Mouse (Mus musculus): ENCODE measurements around the gene Wipf1. TPM values are rescaled to one million over a fixed set of nuclear protein-coding genes. Genes with fewer than 3 reads are reported as not detected.
"Not testable (repeated sequence)": the region's sequence is repeated elsewhere in the genome, so short reads cannot be mapped to it uniquely, and the experiment has no call there.

Gene Wipf1
- polyA plus RNA-seq, 2 experiments = 20.1 to 25.7 TPM

- ATAC-seq (ENCODE audit: low FRiP score, low read depth) (no peak), DNase-seq (ENCODE audit: low spot score) (no peak)
- Histone ChIP-seq H3K4me2 (replicated peaks; ENCODE audit: low read depth, low read length, severe bottlenecking) (no peak overlapping the region), H3K27ac (replicated peaks; ENCODE audit: low read depth, low read length) (no peak overlapping the region), H3K4me1 (ENCODE audit: control insufficient read depth, insufficient read depth, low read length) (peaks cover 16% of the 10 kb centered on the region), H3K27me3 (ENCODE audit: control insufficient read depth, insufficient read depth, low read length) (no peaks in the 10 kb centered on the region), H3K9ac (ENCODE audit: low read depth, low read length, severe bottlenecking) (no peak overlapping the region), H3K4me3 (replicated peaks; ENCODE audit: low read length) (no peak overlapping the region), H3K9me3 (ENCODE audit: control insufficient read depth, low read length) (no peaks in the 10 kb centered on the region), H3K36me3 (ENCODE audit: control insufficient read depth, insufficient read depth, low read length) (no peaks in the 10 kb centered on the region)
- TF ChIP-seq POLR2A (IDR thresholded peaks at IDR 0.05; ENCODE audit: borderline replicate concordance, extremely low read depth, insufficient read depth, insufficient read length) = no peak
- 78% methylated on average over 9 of the region's 9 CpGs for whole genome bisulfite sequencing
Measured at GRCm38 (mm10) chr2:73562656-73563055, 33.1 kb upstream of the Wipf1 start.

GRCm38 (mm10) chr2:73561665-73562063 lies 32.1 kb upstream of the Wipf1 start:
- 8% methylated on average over 8 of the region's 8 CpGs for WGBS
- Histone ChIP-seq H3K9ac (ENCODE audit: low read depth, low read length, severe bottlenecking) (no peak overlapping the region), H3K4me2 (replicated peaks; ENCODE audit: low read depth, low read length, severe bottlenecking) (peak overlapping the region; percentile 55), H3K27me3 (ENCODE audit: control insufficient read depth, insufficient read depth, low read length) (no peaks in the 10 kb centered on the region), H3K27ac (replicated peaks; ENCODE audit: low read depth, low read length) (no peak overlapping the region), H3K36me3 (ENCODE audit: control insufficient read depth, insufficient read depth, low read length) (no peaks in the 10 kb centered on the region), H3K4me3 (replicated peaks; ENCODE audit: low read length) (peak overlapping the region; percentile 35), H3K9me3 (ENCODE audit: control insufficient read depth, low read length) (no peaks in the 10 kb centered on the region), H3K4me1 (ENCODE audit: control insufficient read depth, insufficient read depth, low read length) (peaks cover 16% of the 10 kb centered on the region)
- ATAC-seq (ENCODE audit: low FRiP score, low read depth) = peak; percentile 17; the same call in 1 of the 2 replicates
- no peak for TF ChIP-seq POLR2A (IDR thresholded peaks at IDR 0.05; ENCODE audit: borderline replicate concordance, extremely low read depth, insufficient read depth, insufficient read length)
- DNase-seq (ENCODE audit: low spot score) = peak; percentile 82

- Histone ChIP-seq H3K9ac (ENCODE audit: low read depth, low read length, severe bottlenecking) (peak overlapping the region; percentile 45), H3K36me3 (ENCODE audit: control insufficient read depth, insufficient read depth, low read length) (no peaks in the 10 kb centered on the region), H3K4me2 (replicated peaks; ENCODE audit: low read depth, low read length, severe bottlenecking) (peak overlapping the region; percentile 55), H3K27ac (replicated peaks; ENCODE audit: low read depth, low read length) (no peak overlapping the region), H3K9me3 (ENCODE audit: control insufficient read depth, low read length) (no peaks in the 10 kb centered on the region), H3K4me3 (replicated peaks; ENCODE audit: low read length) (peak overlapping the region; percentile 35), H3K4me1 (ENCODE audit: control insufficient read depth, insufficient read depth, low read length) (peaks cover 16% of the 10 kb centered on the region), H3K27me3 (ENCODE audit: control insufficient read depth, insufficient read depth, low read length) (no peaks in the 10 kb centered on the region)
- no peak for TF ChIP-seq POLR2A (IDR thresholded peaks at IDR 0.05; ENCODE audit: borderline replicate concordance, extremely low read depth, insufficient read depth, insufficient read length)
- ATAC-seq (ENCODE audit: low FRiP score, low read depth) = peak; percentile 23; the same call in 1 of the 2 replicates
- DNase-seq (ENCODE audit: low spot score) = no peak
- WGBS = 6% methylated on average over 22 of the region's 23 CpGs
Measured at GRCm38 (mm10) chr2:73560899-73561664, 31.5 kb upstream of the Wipf1 start.

- Histone ChIP-seq H3K4me2 (replicated peaks; ENCODE audit: low read depth, low read length, severe bottlenecking) (peak overlapping the region; percentile 55), H3K36me3 (ENCODE audit: control insufficient read depth, insufficient read depth, low read length) (no peaks in the 10 kb centered on the region), H3K9ac (ENCODE audit: low read depth, low read length, severe bottlenecking) (peak overlapping the region; percentile 45), H3K4me1 (ENCODE audit: control insufficient read depth, insufficient read depth, low read length) (peaks cover 16% of the 10 kb centered on the region), H3K4me3 (replicated peaks; ENCODE audit: low read length) (peak overlapping the region; percentile 35; the same call in 1 of the 2 replicates), H3K27me3 (ENCODE audit: control insufficient read depth, insufficient read depth, low read length) (no peaks in the 10 kb centered on the region), H3K27ac (replicated peaks; ENCODE audit: low read depth, low read length) (no peak overlapping the region), H3K9me3 (ENCODE audit: control insufficient read depth, low read length) (no peaks in the 10 kb centered on the region)
- no peak for TF ChIP-seq POLR2A (IDR thresholded peaks at IDR 0.05; ENCODE audit: borderline replicate concordance, extremely low read depth, insufficient read depth, insufficient read length)
- 44% methylated on average over 7 of the region's 7 CpGs for WGBS
- ATAC-seq (ENCODE audit: low FRiP score, low read depth) = no peak
- no peak for DNase-seq (ENCODE audit: low spot score)
Measured at GRCm38 (mm10) chr2:73560445-73560844, 30.9 kb upstream of the Wipf1 start.

- Histone ChIP-seq H3K9ac (ENCODE audit: low read depth, low read length, severe bottlenecking) (no peak overlapping the region), H3K4me2 (replicated peaks; ENCODE audit: low read depth, low read length, severe bottlenecking) (no peak overlapping the region), H3K9me3 (ENCODE audit: control insufficient read depth, low read length) (no peaks in the 10 kb centered on the region), H3K36me3 (ENCODE audit: control insufficient read depth, insufficient read depth, low read length) (no peaks in the 10 kb centered on the region), H3K4me1 (ENCODE audit: control insufficient read depth, insufficient read depth, low read length) (peaks cover 8% of the 10 kb centered on the region), H3K27ac (replicated peaks; ENCODE audit: low read depth, low read length) (no peak overlapping the region), H3K4me3 (replicated peaks; ENCODE audit: low read length) (no peak overlapping the region), H3K27me3 (ENCODE audit: control insufficient read depth, insufficient read depth, low read length) (no peaks in the 10 kb centered on the region)
- whole genome bisulfite sequencing = 78% methylated on average over 8 of the region's 8 CpGs
- TF ChIP-seq POLR2A (IDR thresholded peaks at IDR 0.05; ENCODE audit: borderline replicate concordance, extremely low read depth, insufficient read depth, insufficient read length) = no peak
- DNase-seq (ENCODE audit: low spot score) = no peak
- no peak for ATAC-seq (ENCODE audit: low FRiP score, low read depth)
Measured at GRCm38 (mm10) chr2:73557956-73558355, 28.4 kb upstream of the Wipf1 start.

- DNase-seq (ENCODE audit: low spot score); H3K27me3 ChIP-seq (ENCODE audit: control insufficient read depth, insufficient read depth, low read length); H3K36me3 ChIP-seq (ENCODE audit: control insufficient read depth, insufficient read depth, low read length); H3K9me3 ChIP-seq (ENCODE audit: control insufficient read depth, low read length); H3K9ac ChIP-seq (ENCODE audit: low read depth, low read length, severe bottlenecking); H3K4me2 ChIP-seq (replicated peaks; ENCODE audit: low read depth, low read length, severe bottlenecking); H3K27ac ChIP-seq (replicated peaks; ENCODE audit: low read depth, low read length); ATAC-seq (ENCODE audit: low FRiP score, low read depth); H3K4me1 ChIP-seq (ENCODE audit: control insufficient read depth, insufficient read depth, low read length); H3K4me3 ChIP-seq (replicated peaks; ENCODE audit: low read length): not testable (repeated sequence)
- whole genome bisulfite sequencing = 98% methylated on average over 3 of the region's 3 CpGs
Measured at GRCm38 (mm10) chr2:73557061-73557460, 27.5 kb upstream of the Wipf1 start.

All from limb, embryonic 14.5 days (tissue).